Mouse (Mus musculus): Measurements from ENCODE around the gene Slc38a4.

- TF ChIP-seq GATA1 (IDR thresholded peaks at IDR 0.05; ENCODE audit: borderline replicate concordance, low read length) (no peak), FLI1 (IDR thresholded peaks at IDR 0.05; ENCODE audit: low read length) (no peak)
These were observed 21.9 kb upstream of the Slc38a4 start for GRCm38 (mm10) chr15:97077665-97078064.
